Mouse (Mus musculus): ENCODE data around the gene Pard6a.

Pard6a gene

DNA sequence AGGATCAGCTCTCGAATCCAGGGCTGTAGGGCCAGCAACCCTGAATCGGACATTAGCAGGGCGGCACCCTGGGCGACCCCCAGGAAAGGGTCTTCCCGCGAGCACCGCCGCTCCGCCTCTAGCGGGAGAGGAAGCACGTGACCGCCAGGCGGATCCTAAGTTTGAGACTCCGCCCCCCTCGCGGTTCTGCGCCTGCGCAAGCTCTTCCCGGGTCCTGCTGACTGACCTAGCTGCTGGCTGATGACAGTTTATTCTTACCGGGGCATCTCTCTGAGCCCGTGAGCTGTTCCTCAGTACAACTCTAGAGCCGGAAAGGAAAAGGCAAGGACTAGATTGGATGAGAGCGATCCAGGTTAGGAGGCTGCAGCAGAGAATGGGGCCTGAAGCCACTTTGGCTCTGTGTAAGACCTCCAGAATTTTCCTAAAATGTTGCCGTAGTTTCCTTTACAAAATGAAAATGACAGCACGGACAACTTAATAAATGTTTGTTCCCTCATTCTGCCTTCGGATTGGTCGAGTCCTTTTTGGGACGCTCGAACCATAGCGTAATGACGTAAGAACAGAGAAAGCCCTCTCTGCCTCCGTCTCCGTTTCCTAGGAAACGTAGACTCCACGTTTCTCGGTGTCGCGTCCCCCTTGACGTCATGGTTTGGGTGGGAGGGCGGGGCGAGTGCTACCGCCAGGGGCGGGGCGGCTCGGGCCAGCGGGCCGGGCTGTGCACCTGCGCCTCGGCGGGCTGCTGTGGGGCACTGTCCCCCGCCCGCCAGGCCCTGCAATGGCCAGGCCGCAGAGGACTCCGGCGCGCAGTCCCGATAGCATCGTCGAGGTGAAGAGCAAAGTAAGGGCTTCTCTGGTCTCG lies at the start of gene Pard6a, which contains the start of gene Acd:
TSS of gene Pard6a (plus strand) at position 183 of the 859 bp plus-strand sequence.
TSS of gene Acd (minus strand) at position 137 of the 859 bp plus-strand sequence.
- DNase-seq (ENCODE audit: low spot score in 2 of 2) = peak; percentile 94 to 96

DNA sequence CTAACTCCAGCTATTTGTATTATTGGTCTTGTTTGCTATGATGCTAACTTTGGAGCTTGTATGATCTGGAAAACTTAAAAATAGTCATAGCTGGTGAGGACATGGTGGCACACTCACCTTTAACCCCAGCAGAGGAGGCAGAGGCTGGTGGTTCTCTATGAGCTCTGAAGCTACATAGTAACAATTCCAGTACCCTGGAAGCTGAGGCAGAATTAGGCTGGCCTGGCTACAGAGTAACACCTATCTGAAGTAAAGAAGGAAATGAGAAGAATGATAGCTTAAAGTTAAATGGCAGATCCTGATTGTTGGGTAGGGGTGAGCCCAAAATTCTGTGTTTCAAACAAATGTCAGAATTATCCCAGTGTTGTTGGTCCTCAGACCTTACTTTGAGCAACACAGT lies 43.3 kb upstream of the Pard6a start:
- DNase-seq (ENCODE audit: low spot score in 2 of 2) = no peak

- DNase-seq (ENCODE audit: low spot score in 2 of 2) = peak in 1 of 2 experiments; percentile 20
Observed at GRCm38 (mm10) chr8:105661167-105661566, 39.8 kb upstream of the Pard6a start.

GRCm38 (mm10) chr8:105677891-105678290 lies 23.1 kb upstream of the Pard6a start:
- no peak for DNase-seq (ENCODE audit: low spot score in 2 of 2)

DNA sequence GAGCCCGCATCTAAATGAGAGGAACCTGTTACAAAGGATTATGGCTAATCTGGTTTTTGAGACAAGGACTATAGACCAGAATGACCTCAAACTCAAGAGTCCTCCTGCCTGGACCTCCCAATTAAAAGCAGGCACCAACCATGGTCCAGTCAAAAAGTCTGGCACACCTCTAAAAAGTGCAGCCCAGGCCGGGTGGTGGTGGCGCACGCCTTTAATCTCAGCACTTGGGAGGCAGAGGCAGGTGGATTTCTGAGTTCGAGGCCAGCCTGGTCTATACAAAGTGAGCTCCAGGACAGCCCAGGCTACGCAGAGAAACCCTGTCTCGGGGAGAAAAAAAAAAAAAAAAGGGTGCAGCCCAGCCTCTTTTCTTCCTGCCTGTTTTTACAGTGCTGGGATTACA lies 15.6 kb upstream of the Pard6a start:
- no peak for DNase-seq (ENCODE audit: low spot score in 2 of 2)

DNA sequence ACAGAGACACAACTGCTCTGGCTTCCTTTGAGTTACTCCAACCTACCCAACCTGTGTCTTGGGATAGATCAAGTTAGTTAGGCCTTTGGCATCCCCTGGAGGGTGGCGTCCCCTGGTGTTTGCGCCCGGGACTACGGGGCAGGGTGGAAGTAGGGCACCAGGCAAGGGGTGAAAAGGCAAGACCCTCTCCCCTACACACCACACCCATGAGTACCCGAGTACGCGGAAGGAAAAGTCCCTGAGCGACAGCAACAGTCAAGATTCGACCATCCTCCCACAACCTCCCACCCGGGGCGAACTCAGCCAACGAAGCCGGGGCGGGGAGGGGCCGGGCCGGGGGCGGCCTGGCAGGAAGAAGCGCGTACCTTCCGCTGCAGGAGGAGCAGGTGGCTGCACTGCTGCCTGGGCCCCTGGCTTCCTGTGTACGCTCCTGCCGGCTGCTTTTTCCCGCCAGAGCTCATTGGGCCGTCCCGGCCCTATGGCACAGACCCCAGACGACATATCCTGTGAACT lies 15.1 kb upstream of the Pard6a start, which contains the start of gene Carmil2:
TSS of gene Carmil2 (plus strand) at position 479 of the 513 bp plus-strand sequence.
- DNase-seq (ENCODE audit: low spot score in 2 of 2) = no peak

GRCm38 (mm10) chr8:105686551-105686950 lies 14.4 kb upstream of the Pard6a start:
- DNase-seq (ENCODE audit: low spot score in 2 of 2) = no peak

DNA sequence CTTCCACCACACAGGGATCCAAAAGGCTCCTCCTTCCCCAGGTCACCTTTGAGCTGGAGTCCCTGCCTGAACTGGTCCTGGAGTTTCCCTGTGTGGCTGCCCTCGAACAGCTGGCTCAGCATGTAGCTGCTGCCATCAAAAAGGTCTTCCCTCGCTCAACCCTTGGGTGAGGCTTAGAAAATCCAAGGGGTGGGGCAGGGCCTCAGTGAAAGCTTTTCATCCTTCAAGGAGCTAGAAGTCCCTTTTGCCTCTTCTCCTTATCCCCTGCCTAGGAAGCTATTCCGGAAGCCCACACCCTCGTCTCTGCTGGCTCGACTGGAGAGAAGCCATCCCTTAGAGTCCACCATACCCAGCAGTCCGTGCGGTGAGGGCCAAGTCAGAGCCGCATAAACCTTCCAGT lies 13.4 kb upstream of the Pard6a start:
- DNase-seq (ENCODE audit: low spot score in 2 of 2) = no peak

GRCm38 (mm10) chr8:105688242-105688752 lies 12.7 kb upstream of the Pard6a start:
- no peak for DNase-seq (ENCODE audit: low spot score in 2 of 2)

DNA sequence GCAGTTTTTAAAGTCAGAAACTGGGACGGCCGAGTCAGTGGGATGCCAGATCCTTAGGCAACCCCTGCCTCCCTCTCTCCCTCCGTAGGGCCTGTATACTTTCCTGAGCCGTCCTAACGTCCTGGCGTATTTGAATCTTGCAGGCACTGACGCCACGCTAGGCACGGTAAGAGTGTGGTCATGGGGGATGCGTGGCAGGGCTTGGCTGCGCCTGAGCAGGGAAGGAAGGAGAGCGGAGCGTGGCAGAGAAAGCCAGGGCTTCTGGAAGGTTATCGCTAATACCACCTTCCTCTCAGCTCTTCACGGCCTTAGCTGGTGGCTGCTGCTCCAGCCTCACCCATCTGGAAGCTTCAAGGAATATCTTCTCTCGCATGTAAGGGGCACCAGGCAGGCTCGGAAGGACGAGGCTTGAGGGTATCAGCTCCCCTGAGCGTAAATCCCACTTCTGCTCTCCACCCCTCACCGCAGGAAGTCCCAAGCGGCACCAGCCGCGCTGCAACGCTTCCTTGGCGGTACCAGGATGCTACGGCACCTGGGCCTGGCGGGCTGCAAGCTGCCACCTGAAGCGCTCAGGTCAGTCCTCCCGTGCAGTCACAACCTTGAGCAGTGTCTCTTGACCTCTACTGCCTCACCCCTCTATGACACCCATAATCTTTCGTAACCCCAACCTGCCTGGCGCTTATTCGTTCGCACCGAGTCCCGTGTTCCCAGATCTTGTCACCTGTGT lies 11.5 kb upstream of the Pard6a start:
- DNase-seq (ENCODE audit: low spot score in 2 of 2) = no peak

DNA sequence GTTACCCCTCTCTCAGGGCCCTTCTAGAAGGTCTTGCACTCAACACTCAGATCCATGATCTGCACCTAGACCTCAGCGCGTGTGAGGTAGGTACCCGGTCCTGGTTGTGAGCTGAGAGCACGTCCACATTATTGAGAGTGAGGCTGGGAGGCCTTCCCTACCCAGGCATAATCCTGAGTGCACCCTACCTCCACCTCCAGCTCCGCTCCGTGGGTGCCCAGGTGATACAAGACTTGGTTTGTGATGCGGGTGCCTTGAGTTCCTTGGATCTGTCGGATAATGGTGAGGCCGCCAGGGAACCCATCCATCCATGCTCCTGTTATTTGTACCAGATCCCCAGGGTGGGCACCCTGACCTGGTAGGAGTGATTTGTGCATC lies 11.0 kb upstream of the Pard6a start:
- DNase-seq (ENCODE audit: low spot score in 2 of 2) = no peak

GRCm38 (mm10) chr8:105690978-105691377 lies 10.0 kb upstream of the Pard6a start:
- DNase-seq (ENCODE audit: low spot score in 2 of 2) = no peak

GRCm38 (mm10) chr8:105692449-105693182 lies 8.3 kb upstream of the Pard6a start:
- DNase-seq (ENCODE audit: low spot score in 2 of 2) = no peak

DNA sequence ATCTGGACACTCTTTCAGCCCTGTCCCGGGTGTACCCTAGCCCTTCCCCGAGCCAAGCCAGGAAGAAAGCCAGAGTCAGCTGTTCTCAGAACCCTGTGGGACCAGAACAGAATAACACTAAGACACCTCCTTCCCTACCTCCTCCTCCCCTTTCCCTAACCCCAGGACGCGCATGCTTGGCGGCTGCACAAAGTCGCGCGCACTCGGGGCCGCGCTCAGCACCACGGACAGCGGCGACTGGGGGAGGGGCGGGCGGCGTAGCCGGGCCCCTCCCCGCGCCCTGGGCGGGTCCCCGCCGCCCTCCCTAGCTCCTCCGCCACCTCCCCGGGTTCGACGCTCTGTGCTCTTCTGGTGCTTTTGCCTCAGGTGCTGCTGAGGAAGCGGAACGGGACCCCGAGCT lies 7.3 kb upstream of the Pard6a start:
- DNase-seq (ENCODE audit: low spot score in 2 of 2) = peak; percentile 72 to 76

DNA sequence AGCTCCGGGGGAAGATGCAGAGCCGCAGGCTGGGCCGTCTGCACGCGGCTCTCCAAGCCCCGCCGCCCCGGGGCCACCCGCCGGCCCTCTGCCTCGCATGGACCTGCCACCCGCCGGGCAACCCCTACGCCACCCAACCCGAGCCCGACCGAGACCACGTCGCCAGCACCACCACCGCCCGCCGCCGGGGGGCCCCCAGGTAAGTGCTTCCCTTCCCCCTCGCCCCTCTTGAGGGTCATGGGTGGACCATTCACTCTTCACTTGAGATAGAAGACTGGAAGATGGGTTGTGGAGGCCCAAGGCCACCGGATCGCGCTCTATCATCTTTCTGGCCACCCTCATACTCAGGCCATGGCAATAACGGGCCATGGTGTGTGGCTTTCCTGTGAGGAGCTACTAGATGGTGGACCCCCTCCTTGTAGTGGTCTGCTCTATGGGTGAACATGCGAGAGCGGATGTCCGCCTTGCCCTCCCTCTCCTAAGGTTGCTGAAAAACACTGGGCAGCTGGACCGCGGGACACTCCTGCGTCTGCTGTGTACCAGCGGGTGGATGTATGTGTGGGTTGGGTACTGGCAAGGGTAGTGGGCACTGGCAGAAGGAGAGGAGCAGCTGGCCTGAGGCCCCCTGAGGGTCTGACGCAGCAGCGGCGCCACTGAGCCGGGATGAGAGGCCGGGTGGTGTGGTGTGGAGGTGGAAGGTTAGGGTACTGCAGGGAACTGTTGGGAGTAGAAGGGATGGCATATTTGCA lies 6.7 kb upstream of the Pard6a start:
- DNase-seq (ENCODE audit: low spot score in 2 of 2) = peak; percentile 46 to 49

- no peak for DNase-seq (ENCODE audit: low spot score in 2 of 2)
Observed at GRCm38 (mm10) chr8:105695080-105695780, 5.7 kb upstream of the Pard6a start.

- DNase-seq (ENCODE audit: low spot score in 2 of 2) = no peak
Observed at GRCm38 (mm10) chr8:105697196-105697780, 3.7 kb upstream of the Pard6a start.

DNA sequence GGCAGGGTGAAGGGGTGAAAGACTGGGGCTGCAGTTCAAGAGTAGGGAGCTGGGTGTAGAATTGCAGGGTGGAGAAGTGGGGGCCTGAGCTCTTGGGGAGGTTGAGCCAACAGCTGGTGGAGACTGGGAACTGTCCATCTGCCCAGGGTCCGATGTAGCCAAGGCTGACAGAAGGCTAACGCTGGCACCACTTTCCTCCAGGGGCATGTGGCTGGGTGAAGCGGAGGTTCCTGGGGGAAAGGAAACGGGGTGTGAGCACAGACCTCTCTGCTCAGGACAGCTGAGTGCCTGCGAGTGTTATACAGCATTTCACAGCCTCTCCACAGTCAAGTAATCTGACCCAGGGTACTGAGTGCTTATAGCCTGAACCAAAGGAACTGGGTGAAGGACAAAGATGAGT lies 2.2 kb upstream of the Pard6a start:
- DNase-seq (ENCODE audit: low spot score in 2 of 2) = no peak

- no peak for DNase-seq (ENCODE audit: low spot score in 2 of 2)
Observed at GRCm38 (mm10) chr8:105699488-105700215, 1.3 kb upstream of the Pard6a start.

Measured in frontal cortex, postnatal 36 days (tissue).